Mouse (Mus musculus): ENCODE data around the gene Tmem260. TPM values are rescaled to one million over a fixed set of nuclear protein-coding genes. Genes with fewer than 3 reads are reported as not detected.

The Tmem260 gene
- polyA plus RNA-seq, 1 experiment from 2014 or later: 21.6 TPM

GRCm38 (mm10) chr14:48503691-48504565 lies 58.0 kb downstream of the Tmem260 start:
- no peak overlapping the region for H3K27ac ChIP-seq (ENCODE audit: low read depth)
- no peak for ATAC-seq (replicated peaks; ENCODE audit: low FRiP score, low TSS enrichment, low read depth)
- H3K4me3 ChIP-seq (ENCODE audit: low read depth, low read length): no peak overlapping the region
- H3K36me3 ChIP-seq (ENCODE audit: control insufficient read depth, insufficient read depth, low read length): peaks cover 7% of the 10 kb centered on the region; the same call in 1 of the 2 replicates
- H3K4me1 ChIP-seq (replicated peaks; ENCODE audit: control insufficient read depth, insufficient read depth, low read length): no peaks in the 10 kb centered on the region
- H3K9ac ChIP-seq (ENCODE audit: low read length): no peak overlapping the region
- H3K27me3 ChIP-seq (replicated peaks; ENCODE audit: control insufficient read depth, insufficient read depth, low read length): no peaks in the 10 kb centered on the region
- 52% methylated on average over 18 of the region's 18 CpGs for WGBS
- no peak for DNase-seq (ENCODE audit: low spot score)
- H3K9me3 ChIP-seq (ENCODE audit: control insufficient read depth, low read length): no peaks in the 10 kb centered on the region
- H3K4me2 ChIP-seq (ENCODE audit: low read length): no peak overlapping the region

- DNase-seq (ENCODE audit: low spot score) (no peak), ATAC-seq (replicated peaks; ENCODE audit: low FRiP score, low TSS enrichment, low read depth) (no peak)
- H3K27me3 ChIP-seq (replicated peaks; ENCODE audit: control insufficient read depth, insufficient read depth, low read length): no peaks in the 10 kb centered on the region
- no peak overlapping the region for H3K9ac ChIP-seq (ENCODE audit: low read length)
- H3K36me3 ChIP-seq (ENCODE audit: control insufficient read depth, insufficient read depth, low read length): peaks cover 13% of the 10 kb centered on the region
- H3K9me3 ChIP-seq (ENCODE audit: control insufficient read depth, low read length): no peaks in the 10 kb centered on the region
- no peak overlapping the region for H3K4me2 ChIP-seq (ENCODE audit: low read length)
- H3K27ac ChIP-seq (ENCODE audit: low read depth): no peak overlapping the region
- H3K4me1 ChIP-seq (replicated peaks; ENCODE audit: control insufficient read depth, insufficient read depth, low read length): no peaks in the 10 kb centered on the region
- WGBS: 58% methylated on average over 9 of the region's 9 CpGs
- no peak overlapping the region for H3K4me3 ChIP-seq (ENCODE audit: low read depth, low read length)
These were observed 58.6 kb downstream of the Tmem260 start for GRCm38 (mm10) chr14:48504566-48504950.

- Histone ChIP-seq H3K27ac (ENCODE audit: low read depth) (no peak overlapping the region), H3K27me3 (replicated peaks; ENCODE audit: control insufficient read depth, insufficient read depth, low read length) (no peaks in the 10 kb centered on the region), H3K4me3 (ENCODE audit: low read depth, low read length) (no peak overlapping the region), H3K4me2 (ENCODE audit: low read length) (no peak overlapping the region), H3K4me1 (replicated peaks; ENCODE audit: control insufficient read depth, insufficient read depth, low read length) (no peaks in the 10 kb centered on the region), H3K9ac (ENCODE audit: low read length) (no peak overlapping the region), H3K9me3 (ENCODE audit: control insufficient read depth, low read length) (no peaks in the 10 kb centered on the region), H3K36me3 (ENCODE audit: control insufficient read depth, insufficient read depth, low read length) (peaks cover 18% of the 10 kb centered on the region)
- DNase-seq (ENCODE audit: low spot score) (peak; percentile 13), ATAC-seq (replicated peaks; ENCODE audit: low FRiP score, low TSS enrichment, low read depth) (no peak)
- WGBS: 94% methylated on average over 12 of the region's 12 CpGs
These were observed 59.7 kb downstream of the Tmem260 start for GRCm38 (mm10) chr14:48505606-48506005.

GRCm38 (mm10) chr14:48507376-48507775 lies 61.5 kb downstream of the Tmem260 start:
- Histone ChIP-seq H3K4me1 (replicated peaks; ENCODE audit: control insufficient read depth, insufficient read depth, low read length) (no peaks in the 10 kb centered on the region), H3K4me2 (ENCODE audit: low read length) (no peak overlapping the region), H3K4me3 (ENCODE audit: low read depth, low read length) (no peak overlapping the region), H3K27me3 (replicated peaks; ENCODE audit: control insufficient read depth, insufficient read depth, low read length) (no peaks in the 10 kb centered on the region), H3K9me3 (ENCODE audit: control insufficient read depth, low read length) (no peaks in the 10 kb centered on the region), H3K27ac (ENCODE audit: low read depth) (no peak overlapping the region), H3K9ac (ENCODE audit: low read length) (no peak overlapping the region), H3K36me3 (ENCODE audit: control insufficient read depth, insufficient read depth, low read length) (peaks cover 18% of the 10 kb centered on the region)
- ATAC-seq (replicated peaks; ENCODE audit: low FRiP score, low TSS enrichment, low read depth) (no peak), DNase-seq (ENCODE audit: low spot score) (no peak)
- 50% methylated on average over 8 of the region's 8 CpGs for WGBS

GRCm38 (mm10) chr14:48509131-48509530 lies 63.2 kb downstream of the Tmem260 start:
- H3K4me1 ChIP-seq (replicated peaks; ENCODE audit: control insufficient read depth, insufficient read depth, low read length): no peaks in the 10 kb centered on the region
- H3K9me3 ChIP-seq (ENCODE audit: control insufficient read depth, low read length): no peaks in the 10 kb centered on the region
- no peak overlapping the region for H3K4me2 ChIP-seq (ENCODE audit: low read length)
- no peak overlapping the region for H3K9ac ChIP-seq (ENCODE audit: low read length)
- ATAC-seq (replicated peaks; ENCODE audit: low FRiP score, low TSS enrichment, low read depth) (no peak), DNase-seq (ENCODE audit: low spot score) (no peak)
- WGBS: 94% methylated on average over 5 of the region's 5 CpGs
- no peak overlapping the region for H3K4me3 ChIP-seq (ENCODE audit: low read depth, low read length)
- no peak overlapping the region for H3K27ac ChIP-seq (ENCODE audit: low read depth)
- H3K36me3 ChIP-seq (ENCODE audit: control insufficient read depth, insufficient read depth, low read length): peaks cover 24% of the 10 kb centered on the region
- H3K27me3 ChIP-seq (replicated peaks; ENCODE audit: control insufficient read depth, insufficient read depth, low read length): no peaks in the 10 kb centered on the region

- ATAC-seq (replicated peaks; ENCODE audit: low FRiP score, low TSS enrichment, low read depth): no peak
These were observed 67.3 kb downstream of the Tmem260 start for GRCm38 (mm10) chr14:48513098-48513823.

GRCm38 (mm10) chr14:48513824-48514493 lies 68.0 kb downstream of the Tmem260 start:
- H3K4me3 ChIP-seq (ENCODE audit: low read depth, low read length): no peak overlapping the region
- no peak overlapping the region for H3K27ac ChIP-seq (ENCODE audit: low read depth)
- H3K9me3 ChIP-seq (ENCODE audit: control insufficient read depth, low read length): no peaks in the 10 kb centered on the region
- no peak overlapping the region for H3K9ac ChIP-seq (ENCODE audit: low read length)
- H3K4me1 ChIP-seq (replicated peaks; ENCODE audit: control insufficient read depth, insufficient read depth, low read length): no peaks in the 10 kb centered on the region
- H3K4me2 ChIP-seq (ENCODE audit: low read length): no peak overlapping the region
- ATAC-seq (replicated peaks; ENCODE audit: low FRiP score, low TSS enrichment, low read depth): no peak
- peaks cover 17% of the 10 kb centered on the region for H3K36me3 ChIP-seq (ENCODE audit: control insufficient read depth, insufficient read depth, low read length)
- 70% methylated on average over 12 of the region's 12 CpGs for WGBS
- DNase-seq (ENCODE audit: low spot score): no peak
- H3K27me3 ChIP-seq (replicated peaks; ENCODE audit: control insufficient read depth, insufficient read depth, low read length): no peaks in the 10 kb centered on the region

More at GRCm38 (mm10) chr14:48513098-48513823, 67.3 kb downstream of the Tmem260 start:
- 76% methylated on average over 12 of the region's 12 CpGs for WGBS
- no peak overlapping the region for H3K4me3 ChIP-seq (ENCODE audit: low read depth, low read length)
- no peak overlapping the region for H3K27ac ChIP-seq (ENCODE audit: low read depth)
- peaks cover 20% of the 10 kb centered on the region for H3K36me3 ChIP-seq (ENCODE audit: control insufficient read depth, insufficient read depth, low read length)
- no peak overlapping the region for H3K4me2 ChIP-seq (ENCODE audit: low read length)
- no peaks in the 10 kb centered on the region for H3K9me3 ChIP-seq (ENCODE audit: control insufficient read depth, low read length)
- DNase-seq (ENCODE audit: low spot score): no peak
- no peaks in the 10 kb centered on the region for H3K4me1 ChIP-seq (replicated peaks; ENCODE audit: control insufficient read depth, insufficient read depth, low read length)
- no peaks in the 10 kb centered on the region for H3K27me3 ChIP-seq (replicated peaks; ENCODE audit: control insufficient read depth, insufficient read depth, low read length)
- H3K9ac ChIP-seq (ENCODE audit: low read length): no peak overlapping the region

GRCm38 (mm10) chr14:48514620-48515019 lies 68.7 kb downstream of the Tmem260 start:
- H3K9me3 ChIP-seq (ENCODE audit: control insufficient read depth, low read length): no peaks in the 10 kb centered on the region
- H3K4me1 ChIP-seq (replicated peaks; ENCODE audit: control insufficient read depth, insufficient read depth, low read length): no peaks in the 10 kb centered on the region
- H3K36me3 ChIP-seq (ENCODE audit: control insufficient read depth, insufficient read depth, low read length): peaks cover 11% of the 10 kb centered on the region
- H3K27ac ChIP-seq (ENCODE audit: low read depth): no peak overlapping the region
- no peak overlapping the region for H3K9ac ChIP-seq (ENCODE audit: low read length)
- ATAC-seq (replicated peaks; ENCODE audit: low FRiP score, low TSS enrichment, low read depth) (no peak), DNase-seq (ENCODE audit: low spot score) (no peak)
- H3K4me3 ChIP-seq (ENCODE audit: low read depth, low read length): no peak overlapping the region
- WGBS: 79% methylated on average over 7 of the region's 7 CpGs
- no peak overlapping the region for H3K4me2 ChIP-seq (ENCODE audit: low read length)
- no peaks in the 10 kb centered on the region for H3K27me3 ChIP-seq (replicated peaks; ENCODE audit: control insufficient read depth, insufficient read depth, low read length)
